Mouse (Mus musculus): ENCODE measurements around the gene Sar1a. TPM values are rescaled to one million over a fixed set of nuclear protein-coding genes. Genes with fewer than 3 reads are reported as not detected.

Sar1a gene
- polyA plus RNA-seq, 1 experiment from 2014 or later: 257 TPM

DNA sequence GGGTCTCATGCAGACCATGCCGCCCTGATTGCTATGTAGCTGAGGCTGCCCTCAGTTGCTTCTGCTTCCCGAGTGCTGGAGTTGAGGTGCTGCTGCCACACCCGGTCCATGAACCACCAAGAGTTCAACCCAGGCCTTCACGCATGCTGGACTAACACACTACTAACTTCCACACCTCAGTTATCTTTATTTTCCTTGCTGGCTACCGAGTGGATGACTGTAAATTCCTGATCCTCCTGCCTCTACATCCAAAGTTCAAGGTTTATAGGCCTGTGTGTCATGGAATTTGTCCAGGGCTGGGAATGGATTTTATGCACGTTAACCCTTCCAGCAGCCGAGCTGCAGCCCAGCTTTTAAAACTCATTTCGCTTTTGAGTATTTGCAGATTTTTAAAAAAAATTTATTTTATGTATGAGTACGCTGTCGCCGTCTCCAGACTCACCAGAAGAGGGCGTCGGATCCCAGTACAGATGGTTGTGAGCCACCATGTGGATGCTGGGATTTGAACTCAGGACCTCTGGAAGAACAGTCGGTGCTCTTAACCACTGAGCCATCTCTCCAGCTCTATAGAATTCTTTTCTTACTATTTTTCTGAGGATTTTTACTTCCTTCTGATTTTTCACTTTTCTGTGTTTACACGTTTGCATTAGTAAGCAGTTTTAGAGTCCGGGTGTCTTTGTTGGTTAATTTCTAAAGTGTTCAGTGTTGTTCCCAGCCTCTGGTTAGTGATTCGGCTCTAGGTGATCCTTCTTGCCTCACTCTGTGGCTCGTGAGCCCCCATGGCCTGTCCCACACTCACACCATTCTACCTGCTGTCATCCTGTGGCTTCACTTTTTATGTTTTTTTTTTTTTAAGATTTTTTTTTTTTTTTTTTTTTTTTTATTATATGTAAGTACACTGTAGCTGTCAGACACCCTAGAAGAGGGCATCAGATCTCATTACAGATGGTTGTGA lies 22.9 kb upstream of the Sar1a start:
- Histone ChIP-seq H3K36me3 (peaks cover 39% of the 10 kb centered on the region), H3K4me1 (peaks cover 3% of the 10 kb centered on the region; the same call in 1 of the 2 replicates), H3K4me3 (no peak overlapping the region), H3K4me2 (replicated peaks) (no peak overlapping the region), H3K9me3 (no peaks in the 10 kb centered on the region), H3K9ac (no peak overlapping the region), H3K27me3 (no peaks in the 10 kb centered on the region), H3K27ac (no peak overlapping the region)
- no peak for ATAC-seq (ENCODE audit: insufficient number of reproducible peaks, insufficient read depth, low FRiP score, low TSS enrichment)
- 90% methylated on average over 18 of the region's 18 CpGs for WGBS

DNA sequence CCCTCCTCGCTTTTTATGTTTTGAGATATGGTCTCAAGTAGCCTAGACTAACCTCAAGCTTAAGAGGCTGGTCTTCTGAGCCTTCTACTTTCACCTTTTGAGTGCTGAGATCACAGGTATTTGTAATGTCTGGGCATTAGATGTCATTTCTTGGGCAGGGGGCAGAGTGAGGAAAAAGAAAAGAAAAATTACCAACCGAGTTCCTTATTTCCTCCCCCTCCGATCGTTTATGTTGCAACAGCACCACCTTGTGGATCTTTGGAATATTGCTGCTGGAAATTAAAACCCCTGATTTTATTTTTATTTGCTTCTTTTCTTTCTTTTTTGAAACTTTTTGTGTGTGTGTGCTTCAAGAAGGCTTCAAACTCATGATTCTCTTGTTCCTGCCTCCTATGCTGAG lies 22.1 kb upstream of the Sar1a start:
- ATAC-seq (ENCODE audit: insufficient number of reproducible peaks, insufficient read depth, low FRiP score, low TSS enrichment): no peak
- no peak overlapping the region for H3K4me3 ChIP-seq
- H3K4me1 ChIP-seq: peaks cover 4% of the 10 kb centered on the region; the same call in 1 of the 2 replicates
- no peak overlapping the region for H3K27ac ChIP-seq
- H3K9me3 ChIP-seq: no peaks in the 10 kb centered on the region
- H3K36me3 ChIP-seq: peaks cover 41% of the 10 kb centered on the region
- H3K4me2 ChIP-seq (replicated peaks): no peak overlapping the region
- no peak overlapping the region for H3K9ac ChIP-seq
- H3K27me3 ChIP-seq: no peaks in the 10 kb centered on the region
- WGBS: 32% methylated on average over 4 of the region's 4 CpGs

DNA sequence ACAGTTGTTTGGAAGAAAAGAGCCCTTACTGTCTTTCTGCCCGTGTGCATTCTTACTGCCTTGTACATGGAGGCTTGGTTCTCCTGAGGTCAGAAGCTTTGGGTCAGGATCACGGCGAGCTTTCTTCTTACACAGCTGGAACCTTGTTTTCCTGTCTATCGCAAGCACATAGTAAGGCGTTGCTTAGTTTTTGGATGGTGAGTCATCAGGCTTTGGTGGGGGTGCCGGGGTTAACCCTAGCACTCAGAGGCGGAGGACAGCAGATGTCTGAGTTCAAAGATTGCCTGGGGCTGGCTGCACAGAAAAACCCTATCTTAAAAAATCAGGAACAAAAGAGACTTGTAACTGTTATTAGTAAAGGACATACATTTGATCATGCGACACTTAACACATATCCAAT lies 18.2 kb upstream of the Sar1a start:
- Histone ChIP-seq H3K4me1 (peaks cover 4% of the 10 kb centered on the region; the same call in 1 of the 2 replicates), H3K9ac (no peak overlapping the region), H3K9me3 (no peaks in the 10 kb centered on the region), H3K27me3 (no peaks in the 10 kb centered on the region), H3K27ac (no peak overlapping the region), H3K4me2 (replicated peaks) (no peak overlapping the region), H3K4me3 (no peak overlapping the region), H3K36me3 (peaks cover 66% of the 10 kb centered on the region)
- ATAC-seq (ENCODE audit: insufficient number of reproducible peaks, insufficient read depth, low FRiP score, low TSS enrichment): no peak
- 76% methylated on average over 8 of the region's 8 CpGs for WGBS

DNA sequence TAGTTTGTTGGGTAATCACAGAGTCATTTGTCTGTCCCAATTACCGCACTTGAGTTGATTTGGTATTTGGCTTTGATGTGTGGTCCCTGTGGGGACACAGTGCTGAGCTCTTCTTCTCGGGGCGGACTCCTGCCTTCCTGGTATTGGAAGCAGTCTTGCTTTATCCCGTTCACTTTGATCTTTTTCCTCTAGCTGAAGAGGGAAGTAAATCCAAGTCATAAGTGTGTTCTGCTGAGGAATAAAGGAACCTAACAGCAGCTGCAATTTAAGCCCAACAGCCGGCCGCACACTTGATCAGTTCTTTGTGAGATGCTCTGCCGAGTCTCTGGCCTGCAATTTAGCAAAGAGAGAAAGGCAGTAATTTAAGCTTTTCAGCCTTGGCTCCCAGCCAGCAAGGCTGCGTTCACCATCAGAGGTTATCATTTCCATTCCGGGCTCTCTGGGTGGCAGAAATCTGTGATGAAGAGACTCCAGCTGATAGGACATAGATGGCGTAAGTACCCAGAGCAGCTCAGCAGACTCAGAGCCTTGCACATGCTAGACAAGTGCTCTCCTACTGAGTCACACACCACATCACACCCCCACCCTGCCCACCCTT lies 17.6 kb upstream of the Sar1a start:
- Histone ChIP-seq H3K27me3 (no peaks in the 10 kb centered on the region), H3K36me3 (peaks cover 67% of the 10 kb centered on the region), H3K4me2 (replicated peaks) (no peak overlapping the region), H3K9me3 (no peaks in the 10 kb centered on the region), H3K27ac (no peak overlapping the region), H3K4me3 (no peak overlapping the region), H3K9ac (no peak overlapping the region), H3K4me1 (peaks cover 4% of the 10 kb centered on the region; the same call in 1 of the 2 replicates)
- ATAC-seq (ENCODE audit: insufficient number of reproducible peaks, insufficient read depth, low FRiP score, low TSS enrichment): no peak
- WGBS: 68% methylated on average over 10 of the region's 10 CpGs

DNA sequence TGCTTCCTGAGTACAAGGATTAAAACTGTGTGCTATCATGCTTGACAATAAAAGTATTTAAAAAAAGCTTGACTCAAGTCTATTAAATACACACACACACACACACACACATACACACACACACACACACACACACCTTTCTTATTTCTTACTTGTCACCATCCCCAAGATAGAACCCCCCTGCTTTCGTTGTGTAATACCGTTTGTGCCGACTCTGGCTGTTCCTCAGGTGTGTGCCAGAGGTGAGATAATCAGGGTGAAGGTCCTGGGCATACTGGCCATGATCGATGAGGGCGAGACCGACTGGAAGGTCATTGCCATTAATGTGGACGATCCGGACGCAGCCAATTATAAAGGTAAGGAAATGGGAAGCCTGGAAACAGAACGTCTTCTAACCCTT lies 15.0 kb upstream of the Sar1a start:
- Histone ChIP-seq H3K27me3 (no peaks in the 10 kb centered on the region), H3K27ac (no peak overlapping the region), H3K4me2 (replicated peaks) (no peak overlapping the region), H3K9ac (no peak overlapping the region), H3K36me3 (peaks cover 84% of the 10 kb centered on the region), H3K4me1 (peaks cover 4% of the 10 kb centered on the region; the same call in 1 of the 2 replicates), H3K4me3 (no peak overlapping the region), H3K9me3 (no peaks in the 10 kb centered on the region)
- no peak for ATAC-seq (ENCODE audit: insufficient number of reproducible peaks, insufficient read depth, low FRiP score, low TSS enrichment)
- WGBS: 94% methylated on average over 10 of the region's 10 CpGs

DNA sequence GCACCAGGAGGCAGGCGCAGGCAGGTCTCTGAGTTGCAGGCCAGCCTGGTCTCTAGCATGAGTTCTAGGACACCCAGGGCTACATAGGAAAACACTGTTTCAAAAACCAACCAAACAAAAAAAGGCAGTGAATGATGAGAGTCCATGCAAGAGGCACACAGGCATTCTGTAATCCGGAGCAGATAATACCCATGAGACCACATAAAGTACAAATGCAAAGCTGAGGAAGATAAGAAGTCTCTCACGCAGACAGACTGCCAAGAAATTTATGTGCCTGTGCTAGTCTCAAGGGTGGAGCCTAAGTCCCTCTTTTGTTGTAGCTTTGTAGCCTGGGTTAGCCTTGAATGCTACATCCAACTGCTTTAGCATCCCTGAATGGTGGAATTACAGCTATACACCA lies 14.4 kb upstream of the Sar1a start:
- Histone ChIP-seq H3K36me3 (peaks cover 84% of the 10 kb centered on the region), H3K4me1 (peaks cover 4% of the 10 kb centered on the region; the same call in 1 of the 2 replicates), H3K27me3 (no peaks in the 10 kb centered on the region), H3K4me3 (no peak overlapping the region), H3K27ac (no peak overlapping the region), H3K9me3 (no peaks in the 10 kb centered on the region), H3K9ac (no peak overlapping the region), H3K4me2 (replicated peaks) (no peak overlapping the region)
- ATAC-seq (ENCODE audit: insufficient number of reproducible peaks, insufficient read depth, low FRiP score, low TSS enrichment): no peak
- WGBS: 93% methylated on average over 3 of the region's 3 CpGs

DNA sequence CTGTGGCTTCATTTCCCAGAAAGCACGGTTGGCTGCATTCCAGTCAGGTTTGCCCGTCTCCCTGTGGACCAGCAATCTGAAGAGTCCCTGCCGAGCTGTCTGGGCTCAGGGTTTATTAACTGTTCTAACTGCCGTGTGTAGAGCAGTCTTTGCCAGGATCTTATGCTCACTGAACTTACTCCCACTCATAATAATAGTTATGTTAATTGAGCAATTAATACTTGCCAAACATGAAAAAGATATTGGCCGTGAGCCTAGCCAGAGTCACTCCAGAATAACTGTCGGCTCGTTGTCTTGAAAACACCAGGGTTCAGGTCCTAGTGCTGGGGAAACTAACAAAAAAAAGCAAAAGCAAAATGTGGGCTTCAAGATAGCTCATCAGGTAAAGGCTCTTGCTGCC lies 10.8 kb upstream of the Sar1a start:
- no peak overlapping the region for H3K9ac ChIP-seq
- 83% methylated on average over 7 of the region's 7 CpGs for WGBS
- ATAC-seq (ENCODE audit: insufficient number of reproducible peaks, insufficient read depth, low FRiP score, low TSS enrichment): no peak

DNA sequence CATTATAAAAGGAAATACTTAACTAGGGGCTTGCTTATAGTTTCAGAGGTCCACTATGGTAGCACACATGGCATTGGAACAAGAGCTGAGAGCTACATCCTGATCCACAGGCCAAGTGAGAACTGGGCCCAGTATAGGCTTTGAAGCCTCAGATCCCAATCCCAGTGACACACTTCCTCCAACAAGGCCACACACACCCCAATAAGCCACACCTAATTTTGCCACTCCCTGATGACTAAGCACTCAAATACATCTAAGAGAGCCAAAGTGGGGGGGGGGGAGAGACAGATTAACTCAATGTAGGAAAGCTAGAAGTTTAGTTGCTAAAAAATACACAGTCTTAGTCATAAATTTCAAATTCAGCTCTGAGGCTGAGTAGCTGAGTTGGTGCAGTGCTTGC lies 10.2 kb upstream of the Sar1a start:
- Histone ChIP-seq H3K4me3 (no peak overlapping the region), H3K36me3 (peaks cover 72% of the 10 kb centered on the region)
- no peak for ATAC-seq (ENCODE audit: insufficient number of reproducible peaks, insufficient read depth, low FRiP score, low TSS enrichment)

More for the DNA sequence above, 10.8 kb upstream of the Sar1a start:
- no peaks in the 10 kb centered on the region for H3K27me3 ChIP-seq
- no peaks in the 10 kb centered on the region for H3K9me3 ChIP-seq
- peaks cover 72% of the 10 kb centered on the region for H3K36me3 ChIP-seq
- H3K4me3 ChIP-seq: no peak overlapping the region
- no peak overlapping the region for H3K4me2 ChIP-seq (replicated peaks)
- no peaks in the 10 kb centered on the region for H3K4me1 ChIP-seq
- no peak overlapping the region for H3K27ac ChIP-seq

DNA sequence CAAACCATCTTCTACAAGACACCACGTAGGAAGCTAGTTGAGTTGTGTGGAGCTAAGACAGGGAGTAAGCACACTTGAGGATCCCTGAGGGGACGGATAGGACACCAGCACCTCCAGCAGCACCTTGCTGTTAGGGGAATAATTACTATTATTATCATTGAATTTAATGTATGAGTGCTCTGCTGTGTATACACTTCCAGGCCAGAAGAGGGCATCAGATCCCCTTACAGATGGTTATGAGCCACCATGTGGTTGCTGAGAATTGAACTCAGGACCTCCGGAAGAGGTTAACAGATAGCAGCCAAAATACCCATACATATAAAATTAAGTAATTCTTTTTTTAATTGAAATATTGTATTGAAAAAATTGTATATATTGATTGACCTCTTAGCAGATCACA lies 9.3 kb upstream of the Sar1a start:
- no peak for ATAC-seq (ENCODE audit: insufficient number of reproducible peaks, insufficient read depth, low FRiP score, low TSS enrichment)
- WGBS: 94% methylated on average over 3 of the region's 3 CpGs
- peaks cover 72% of the 10 kb centered on the region for H3K36me3 ChIP-seq
- H3K4me1 ChIP-seq: no peaks in the 10 kb centered on the region
- no peak overlapping the region for H3K4me2 ChIP-seq (replicated peaks)
- no peak overlapping the region for H3K4me3 ChIP-seq
- H3K27me3 ChIP-seq: no peaks in the 10 kb centered on the region
- H3K27ac ChIP-seq: no peak overlapping the region
- H3K9me3 ChIP-seq: no peaks in the 10 kb centered on the region
- H3K9ac ChIP-seq: no peak overlapping the region

More for the DNA sequence above, 10.2 kb upstream of the Sar1a start:
- H3K27ac ChIP-seq: no peak overlapping the region
- no peak overlapping the region for H3K4me2 ChIP-seq (replicated peaks)
- H3K9ac ChIP-seq: no peak overlapping the region
- H3K27me3 ChIP-seq: no peaks in the 10 kb centered on the region
- no peaks in the 10 kb centered on the region for H3K9me3 ChIP-seq
- no peaks in the 10 kb centered on the region for H3K4me1 ChIP-seq

DNA sequence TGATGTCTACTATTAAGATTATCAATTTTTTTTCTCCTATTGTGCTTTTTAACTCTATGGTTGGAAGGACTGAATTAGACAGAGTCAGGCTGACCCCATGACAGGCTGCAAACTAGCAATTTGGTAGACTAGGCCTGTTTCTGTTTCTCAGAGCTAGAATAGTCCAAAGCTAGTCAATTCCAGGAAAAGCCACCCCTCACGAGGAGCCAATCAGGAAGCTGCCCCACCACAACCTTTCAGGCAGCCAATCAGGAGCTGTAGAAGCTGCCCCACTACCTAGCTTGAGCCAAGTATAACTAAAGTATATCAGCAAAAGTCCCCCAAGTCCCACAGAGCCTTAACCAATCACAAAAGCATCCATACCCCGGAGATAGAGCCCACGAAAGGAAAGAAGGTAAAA lies 4.2 kb upstream of the Sar1a start:
- Histone ChIP-seq H3K4me1 (0 out of 2 replicates have a peak, but pooled peaks cover 3% of the 10 kb centered on the region), H3K4me3 (no peak overlapping the region), H3K9me3 (no peaks in the 10 kb centered on the region), H3K9ac (no peak overlapping the region), H3K4me2 (replicated peaks) (no peak overlapping the region), H3K36me3 (peaks cover 35% of the 10 kb centered on the region), H3K27ac (no peak overlapping the region), H3K27me3 (no peaks in the 10 kb centered on the region)
- 76% methylated on average over 3 of the region's 3 CpGs for WGBS
- no peak for ATAC-seq (ENCODE audit: insufficient number of reproducible peaks, insufficient read depth, low FRiP score, low TSS enrichment)

DNA sequence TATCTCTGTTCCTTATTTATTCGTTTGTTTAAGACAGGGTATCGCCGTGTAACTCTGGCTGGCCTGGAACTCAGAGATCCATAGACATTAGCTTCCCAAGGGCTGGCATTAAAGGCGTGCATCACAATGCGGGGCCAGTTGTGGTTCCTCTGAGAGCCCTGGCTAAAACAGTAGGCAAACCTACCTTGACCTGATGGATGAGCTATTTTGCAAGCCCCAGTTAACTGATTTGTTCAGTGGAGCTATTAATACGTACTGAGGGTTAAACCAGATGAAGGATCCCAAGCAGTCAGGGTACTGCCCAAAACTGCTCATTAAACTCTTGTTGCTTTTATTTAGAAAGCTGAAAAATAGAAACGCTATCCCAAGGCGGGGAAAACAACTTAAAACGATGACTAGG lies 554 bp upstream of the Sar1a start:
- no peak for ATAC-seq (ENCODE audit: insufficient number of reproducible peaks, insufficient read depth, low FRiP score, low TSS enrichment)
- no peaks in the 10 kb centered on the region for H3K27me3 ChIP-seq
- peaks cover 16% of the 10 kb centered on the region for H3K36me3 ChIP-seq
- H3K9me3 ChIP-seq: no peaks in the 10 kb centered on the region
- H3K4me3 ChIP-seq: peak overlapping the region; percentile 82
- peak overlapping the region; percentile 91 for H3K9ac ChIP-seq
- H3K27ac ChIP-seq: peak overlapping the region; percentile 86
- 37% methylated on average over 9 of the region's 9 CpGs for WGBS
- H3K4me1 ChIP-seq: peaks cover 14% of the 10 kb centered on the region
- peak overlapping the region; percentile 92 for H3K4me2 ChIP-seq (replicated peaks)

DNA sequence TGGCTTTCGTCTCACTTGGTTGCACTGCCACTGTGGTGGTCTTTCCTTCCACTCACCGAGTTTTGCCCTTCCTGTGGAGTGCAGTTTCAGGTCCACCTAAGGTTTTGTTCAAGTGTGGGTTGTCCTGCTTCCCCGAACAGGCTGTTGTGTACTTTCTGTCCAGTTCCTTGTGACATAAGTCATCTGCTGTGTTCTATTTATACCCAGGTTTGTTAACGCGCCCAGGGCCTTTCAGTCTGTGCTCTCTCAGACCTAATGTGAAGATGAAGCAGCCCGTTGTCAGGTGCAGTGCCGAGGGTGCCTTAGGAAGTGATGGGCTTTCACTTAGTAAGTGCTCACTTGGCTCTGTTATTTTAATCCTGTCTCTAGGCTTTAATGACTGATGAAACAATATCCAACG lies 9.3 kb downstream of the Sar1a start:
- no peak overlapping the region for H3K4me2 ChIP-seq (replicated peaks)
- H3K36me3 ChIP-seq: peaks cover 93% of the 10 kb centered on the region
- H3K9ac ChIP-seq: no peak overlapping the region
- WGBS: 87% methylated on average over 8 of the region's 8 CpGs
- no peak overlapping the region for H3K4me3 ChIP-seq
- no peaks in the 10 kb centered on the region for H3K27me3 ChIP-seq
- no peaks in the 10 kb centered on the region for H3K4me1 ChIP-seq
- H3K27ac ChIP-seq: no peak overlapping the region
- H3K9me3 ChIP-seq: no peaks in the 10 kb centered on the region
- no peak for ATAC-seq (ENCODE audit: insufficient number of reproducible peaks, insufficient read depth, low FRiP score, low TSS enrichment)
